Mouse (Mus musculus): ENCODE measurements around the gene Lrit2.

DNA sequence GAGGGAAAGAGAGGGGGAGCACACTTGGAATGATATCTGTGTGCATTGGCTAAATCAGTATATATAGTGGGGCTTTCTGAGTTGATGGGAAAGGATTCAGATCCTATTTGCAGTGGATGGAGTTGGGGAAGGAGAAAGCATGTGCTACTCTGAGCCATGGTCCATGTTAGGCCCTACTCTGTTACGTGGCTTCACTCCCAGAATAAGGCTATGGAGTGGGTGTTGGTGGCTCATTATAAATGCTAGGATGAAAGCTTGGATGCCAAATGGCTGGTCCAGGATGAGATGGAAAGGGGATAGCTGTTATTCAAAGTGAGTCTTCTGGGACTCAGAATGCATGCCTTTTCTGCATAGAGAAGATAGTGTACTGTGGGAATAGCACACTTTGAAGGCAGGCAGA is 13.0 kb downstream of the Lrit2 start:
- TF ChIP-seq GATA1 (IDR thresholded peaks at IDR 0.05; ENCODE audit: borderline replicate concordance, low read length) = no peak
- no peak for TF ChIP-seq FLI1 (IDR thresholded peaks at IDR 0.05; ENCODE audit: low read length)

All from megakaryocyte, embryonic 14.5 days (primary cell).